Mouse (Mus musculus) heart, embryonic 10.5 days (tissue): ENCODE measurements around the gene Mgat5b. TPM values are rescaled to one million over a fixed set of nuclear protein-coding genes. Genes with fewer than 3 reads are reported as not detected.

Experiments
- DNase-seq: peaks from one replicate; pipeline ENCODE4 v3.0.0-alpha.2; 2017; ENCODE audit warnings: low spot score
- H3K27ac ChIP-seq: fragments of 300-500 bp; sonication (generic); 2 replicates; pipeline ENCODE4 v1.5.1; 2016; ENCODE audit warnings: mild to moderate bottlenecking
- H3K27me3 ChIP-seq: fragments of 300-500 bp; sonication (generic); 2 replicates; pipeline ENCODE4 v1.6.1; 2016; ENCODE audit warnings: mild to moderate bottlenecking; ENCODE audit not compliant: poor library complexity, insufficient read depth, severe bottlenecking
- H3K36me3 ChIP-seq: fragments of 300-500 bp; sonication (generic); 2 replicates; pipeline ENCODE4 v1.6.1; 2016; ENCODE audit warnings: mild to moderate bottlenecking, moderate library complexity
- H3K4me1 ChIP-seq: fragments of 300-500 bp; sonication (generic); 2 replicates; pipeline ENCODE4 v1.6.1; 2016; ENCODE audit warnings: mild to moderate bottlenecking
- H3K4me3 ChIP-seq: fragments of 300-500 bp; sonication (generic); 2 replicates; pipeline ENCODE4 v1.5.1; 2016; ENCODE audit warnings: mild to moderate bottlenecking, moderate library complexity
- H3K9me3 ChIP-seq: fragments of 300-500 bp; sonication (generic); 2 replicates; pipeline ENCODE4 v1.6.1; 2016; ENCODE audit warnings: mild to moderate bottlenecking, moderate library complexity
- WGBS: fragments of 180-500 bp; shearing (Covaris S2); methylation state at CpG from one replicate; pipeline ENCODE4 v1.1.7; 2016; 5-methylcytosine and 5-hydroxymethylcytosine counted together
- polyA plus RNA-seq: library from polyadenylated mRNA; unstranded; fragments of >200 nt; fragmentation: Nextera tagmentation; extraction: Ambion mirVana; gene quantifications from 2 replicates; pipeline ENCODE4 v1.2.1, GENCODE M21; 2016

The Mgat5b gene
- polyA plus RNA-seq, 1 experiment from 2014 or later, result 1.1 TPM

GRCm38 (mm10) chr11:116994095-116994582 lies 75.5 kb downstream of the Mgat5b start:
- Histone ChIP-seq H3K4me1 (peaks cover 13% of the 10 kb centered on the region), H3K4me3 (peak overlapping the region; percentile 40), H3K36me3 (no peaks in the 10 kb centered on the region), H3K9me3 (no peaks in the 10 kb centered on the region), H3K27ac (no peak overlapping the region), H3K27me3 (peaks cover 63% of the 10 kb centered on the region)
- 3% methylated on average over 18 of the region's 18 CpGs for WGBS
- no peak for DNase-seq

- Histone ChIP-seq H3K4me1 (peaks cover 18% of the 10 kb centered on the region), H3K4me3 (no peak overlapping the region), H3K9me3 (no peaks in the 10 kb centered on the region), H3K36me3 (no peaks in the 10 kb centered on the region), H3K27me3 (peaks cover 69% of the 10 kb centered on the region), H3K27ac (no peak overlapping the region)
- DNase-seq, result no peak
- 10% methylated on average over 3 of the region's 3 CpGs for WGBS
These were observed 78.3 kb downstream of the Mgat5b start for GRCm38 (mm10) chr11:116996976-116997375.

DNA sequence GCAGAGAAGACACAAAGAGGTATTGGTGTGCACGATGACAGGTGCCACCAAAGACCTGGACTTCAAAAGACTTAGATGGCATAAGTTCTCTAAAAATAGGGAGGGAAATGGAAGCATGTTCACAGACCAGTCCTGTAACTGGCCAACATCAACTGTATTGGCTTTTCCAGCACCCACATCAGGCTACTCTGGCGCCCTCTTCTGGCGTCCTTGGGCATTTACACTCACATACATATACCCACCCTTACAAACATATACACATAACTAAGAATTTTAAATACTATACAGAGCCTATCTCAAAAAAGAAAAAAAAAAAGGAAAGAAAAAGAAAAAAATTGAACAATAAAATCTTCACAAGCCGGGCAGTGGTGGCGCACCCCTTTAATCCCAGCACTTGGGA lies 80.3 kb downstream of the Mgat5b start:
- Histone ChIP-seq H3K27me3 (peaks cover 63% of the 10 kb centered on the region), H3K36me3 (no peaks in the 10 kb centered on the region), H3K4me3 (no peak overlapping the region), H3K4me1 (peaks cover 20% of the 10 kb centered on the region), H3K27ac (no peak overlapping the region), H3K9me3 (no peaks in the 10 kb centered on the region)
- DNase-seq, result no peak
- WGBS, result 90% methylated on average over 5 of the region's 5 CpGs

GRCm38 (mm10) chr11:117000219-117000618 lies 81.6 kb downstream of the Mgat5b start:
- no peak for DNase-seq
- Histone ChIP-seq H3K36me3 (no peaks in the 10 kb centered on the region), H3K27ac (no peak overlapping the region), H3K4me3 (no peak overlapping the region), H3K27me3 (peaks cover 60% of the 10 kb centered on the region), H3K9me3 (no peaks in the 10 kb centered on the region), H3K4me1 (peaks cover 11% of the 10 kb centered on the region; the same call in 1 of the 2 replicates)
- 18% methylated on average over 3 of the region's 3 CpGs for WGBS

DNA sequence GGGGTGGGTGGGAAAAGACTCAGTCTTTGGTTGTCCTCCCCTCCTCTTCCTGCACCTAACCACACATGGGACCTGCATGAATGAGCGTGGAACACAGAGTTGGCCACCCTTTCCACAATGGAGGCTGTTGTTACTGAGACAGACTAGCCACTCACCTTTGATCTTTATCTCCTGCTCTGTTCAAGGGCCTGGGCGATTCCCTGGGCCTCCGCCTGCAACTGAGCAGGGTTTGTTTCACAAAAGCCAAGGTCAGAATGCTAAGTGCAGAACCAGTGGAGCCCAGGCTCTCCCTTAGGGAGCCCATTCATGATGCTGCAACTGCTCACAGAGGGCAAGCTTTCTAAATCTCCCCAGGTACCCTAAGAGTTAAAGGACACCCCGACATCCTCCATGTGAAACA lies 83.1 kb downstream of the Mgat5b start:
- Histone ChIP-seq H3K4me1 (peaks cover 11% of the 10 kb centered on the region; the same call in 1 of the 2 replicates), H3K4me3 (no peak overlapping the region), H3K27me3 (peaks cover 52% of the 10 kb centered on the region), H3K36me3 (no peaks in the 10 kb centered on the region), H3K27ac (no peak overlapping the region), H3K9me3 (no peaks in the 10 kb centered on the region)
- 44% methylated on average over 4 of the region's 4 CpGs for WGBS
- no peak for DNase-seq

DNA sequence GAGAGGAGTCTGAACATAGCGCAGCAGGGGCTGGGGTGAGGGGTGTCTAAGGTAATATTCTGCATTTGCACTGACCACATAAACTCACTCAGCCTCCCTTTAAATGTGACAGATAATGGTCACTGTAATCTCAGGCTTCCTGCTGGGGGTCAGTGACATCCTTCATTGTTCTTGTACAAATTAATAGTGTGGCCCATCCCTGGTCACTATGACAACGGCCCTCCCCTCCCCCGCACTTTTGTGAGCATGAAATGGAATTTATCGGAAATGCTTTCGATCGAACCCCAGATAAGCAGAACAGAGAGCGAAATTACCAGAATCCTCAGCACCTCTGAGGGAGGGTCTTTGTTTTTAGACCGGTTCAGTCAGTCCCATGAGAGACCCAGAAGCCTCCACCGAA lies 84.8 kb downstream of the Mgat5b start:
- WGBS, result 56% methylated on average over 9 of the region's 9 CpGs
- Histone ChIP-seq H3K9me3 (no peaks in the 10 kb centered on the region), H3K4me1 (peaks cover 11% of the 10 kb centered on the region; the same call in 1 of the 2 replicates), H3K36me3 (no peaks in the 10 kb centered on the region), H3K27me3 (peaks cover 58% of the 10 kb centered on the region), H3K4me3 (no peak overlapping the region), H3K27ac (no peak overlapping the region)
- DNase-seq, result no peak

GRCm38 (mm10) chr11:117004277-117004676 lies 85.6 kb downstream of the Mgat5b start:
- no peaks in the 10 kb centered on the region for H3K9me3 ChIP-seq
- peaks cover 58% of the 10 kb centered on the region for H3K27me3 ChIP-seq
- H3K4me1 ChIP-seq, result peaks cover 11% of the 10 kb centered on the region; the same call in 1 of the 2 replicates
- WGBS, result 11% methylated on average over 9 of the region's 9 CpGs
- no peak overlapping the region for H3K4me3 ChIP-seq
- H3K27ac ChIP-seq, result no peak overlapping the region
- H3K36me3 ChIP-seq, result no peaks in the 10 kb centered on the region
- no peak for DNase-seq

DNA sequence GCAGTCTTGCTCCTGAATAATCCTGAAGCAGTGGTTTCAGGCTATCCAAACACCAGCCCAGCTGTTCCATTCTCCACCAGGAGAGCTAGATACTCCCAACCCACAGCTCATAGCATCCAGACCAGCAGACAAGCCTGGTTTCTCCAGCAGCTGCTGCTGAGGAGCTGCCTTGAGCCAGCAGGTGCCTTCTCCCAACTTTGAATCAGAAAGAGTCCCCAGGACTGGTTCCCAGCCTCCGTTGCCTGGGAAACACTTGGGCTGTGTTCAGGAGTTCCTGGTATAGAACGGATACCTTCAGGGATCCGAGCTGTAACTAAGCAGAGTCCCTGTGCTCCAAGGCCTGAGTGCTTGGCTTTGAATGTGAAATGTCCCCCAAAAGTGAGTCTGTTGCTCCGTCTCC lies 98.8 kb downstream of the Mgat5b start:
- peaks cover 11% of the 10 kb centered on the region for H3K4me1 ChIP-seq
- H3K27me3 ChIP-seq, result peaks cover 17% of the 10 kb centered on the region
- no peaks in the 10 kb centered on the region for H3K9me3 ChIP-seq
- no peaks in the 10 kb centered on the region for H3K36me3 ChIP-seq
- WGBS, result 58% methylated on average over 4 of the region's 4 CpGs
- DNase-seq, result no peak
- H3K27ac ChIP-seq, result 0 out of 2 replicates have a peak overlapping the region, but pooled peaks have one; percentile 47
- no peak overlapping the region for H3K4me3 ChIP-seq

GRCm38 (mm10) chr11:117018410-117018809 lies 99.7 kb downstream of the Mgat5b start:
- 3% methylated on average over 8 of the region's 8 CpGs for whole genome bisulfite sequencing
- peaks cover 3% of the 10 kb centered on the region; the same call in 1 of the 2 replicates for H3K9me3 ChIP-seq
- peaks cover 17% of the 10 kb centered on the region for H3K27me3 ChIP-seq
- no peaks in the 10 kb centered on the region for H3K36me3 ChIP-seq
- peaks cover 11% of the 10 kb centered on the region for H3K4me1 ChIP-seq
- H3K27ac ChIP-seq, result peak overlapping the region; percentile 47; the same call in 1 of the 2 replicates
- DNase-seq, result peak; percentile 93
- H3K4me3 ChIP-seq, result peak overlapping the region; percentile 31

DNA sequence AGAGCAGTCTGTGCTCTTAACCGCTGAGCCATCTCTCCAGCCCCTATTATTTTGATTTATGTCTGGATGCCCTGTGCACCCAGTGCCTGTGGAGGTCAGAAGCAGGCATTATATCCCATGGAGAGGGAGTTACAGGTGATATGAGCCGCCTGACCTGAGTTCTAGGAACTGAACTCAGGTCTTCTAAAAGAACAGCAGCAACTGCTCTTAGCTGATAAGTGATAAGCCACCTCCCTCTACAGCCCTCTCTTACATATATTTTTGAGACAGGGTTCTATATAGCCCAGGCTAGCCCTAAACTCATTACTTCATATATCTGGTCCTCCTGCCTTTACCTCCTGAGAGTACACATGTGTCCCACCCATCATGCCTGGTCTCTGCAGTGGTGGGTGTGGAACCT lies 102.4 kb downstream of the Mgat5b start:
- no peaks in the 10 kb centered on the region for H3K36me3 ChIP-seq
- no peak overlapping the region for H3K4me3 ChIP-seq
- H3K27ac ChIP-seq, result no peak overlapping the region
- H3K27me3 ChIP-seq, result peaks cover 17% of the 10 kb centered on the region
- peaks cover 11% of the 10 kb centered on the region for H3K4me1 ChIP-seq
- DNase-seq, result no peak
- 82% methylated on average over 2 of the region's 2 CpGs for WGBS
- peaks cover 6% of the 10 kb centered on the region; the same call in 1 of the 2 replicates for H3K9me3 ChIP-seq

GRCm38 (mm10) chr11:117023537-117023936 lies 104.9 kb downstream of the Mgat5b start:
- DNase-seq, result no peak
- H3K4me1 ChIP-seq, result peaks cover 13% of the 10 kb centered on the region
- no peak overlapping the region for H3K4me3 ChIP-seq
- peaks cover 10% of the 10 kb centered on the region for H3K27me3 ChIP-seq
- H3K9me3 ChIP-seq, result peaks cover 6% of the 10 kb centered on the region; the same call in 1 of the 2 replicates
- WGBS, result 94% methylated on average over 3 of the region's 3 CpGs
- no peaks in the 10 kb centered on the region for H3K36me3 ChIP-seq
- H3K27ac ChIP-seq, result no peak overlapping the region

DNA sequence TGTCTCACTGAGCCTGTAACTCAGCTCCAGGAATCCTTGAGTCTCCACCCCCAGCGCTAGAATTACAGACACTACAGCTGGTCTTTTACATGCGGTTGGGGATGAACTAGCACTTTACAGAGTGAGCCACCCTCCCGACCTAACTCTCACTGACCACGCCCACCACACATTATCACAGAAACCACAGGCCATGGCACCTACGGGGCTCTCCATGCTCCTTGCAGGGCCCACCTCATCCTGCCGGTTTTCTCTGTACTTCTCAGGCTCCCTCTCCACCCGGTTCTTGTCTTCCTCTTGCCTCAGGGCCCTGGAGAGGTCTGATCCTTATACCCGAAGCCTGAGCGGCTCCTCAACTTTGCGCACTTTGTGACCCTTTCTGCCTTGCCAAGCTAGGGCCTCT lies 109.0 kb downstream of the Mgat5b start:
- peaks cover 6% of the 10 kb centered on the region; the same call in 1 of the 2 replicates for H3K9me3 ChIP-seq
- H3K4me3 ChIP-seq, result no peak overlapping the region
- WGBS, result 27% methylated on average over 10 of the region's 10 CpGs
- 0 out of 2 replicates have a peak overlapping the region, but pooled peaks have one; percentile 44 for H3K27ac ChIP-seq
- no peaks in the 10 kb centered on the region for H3K36me3 ChIP-seq
- peak; percentile 87 for DNase-seq
- H3K27me3 ChIP-seq, result peaks cover 14% of the 10 kb centered on the region
- peaks cover 41% of the 10 kb centered on the region for H3K4me1 ChIP-seq

- DNase-seq, result no peak
- WGBS, result 53% methylated on average over 19 of the region's 19 CpGs
- Histone ChIP-seq H3K27ac (peak overlapping the region; percentile 19; the same call in 1 of the 2 replicates), H3K4me3 (no peak overlapping the region), H3K36me3 (no peaks in the 10 kb centered on the region), H3K27me3 (peaks cover 14% of the 10 kb centered on the region), H3K9me3 (no peaks in the 10 kb centered on the region), H3K4me1 (peaks cover 41% of the 10 kb centered on the region)
These were observed 110.4 kb downstream of the Mgat5b start for GRCm38 (mm10) chr11:117028861-117029568.
